Mouse (Mus musculus): ENCODE data around the gene Mindy2. TPM values are rescaled to one million over a fixed set of nuclear protein-coding genes. Genes with fewer than 3 reads are reported as not detected.
"Not testable (repeated sequence)": the region's sequence is repeated elsewhere in the genome, so short reads cannot be mapped to it uniquely, and the experiment has no call there.

Mindy2 gene
- total and polyA plus RNA-seq, 2 experiments from 2014 or later = 19.9 to 44.1 TPM

GRCm38 (mm10) chr9:70570351-70570750, 86.6 kb downstream of the Mindy2 start:
- ATAC-seq (ENCODE audit: low FRiP score) = no peak
- peaks cover 16% of the 10 kb centered on the region for H3K36me3 ChIP-seq (ENCODE audit: insufficient read depth, low read length)
- 95% methylated on average over 8 of the region's 8 CpGs for WGBS

GRCm38 (mm10) chr9:70567651-70568050, 89.3 kb downstream of the Mindy2 start:
- DNase-seq (ENCODE audit: low spot score) = no peak
- Histone ChIP-seq H3K4me1 (ENCODE audit: insufficient read depth, low read length) (no peaks in the 10 kb centered on the region), H3K4me3 (ENCODE audit: low read depth, low read length) (no peak overlapping the region), H3K27ac (ENCODE audit: low read depth, low read length) (no peak overlapping the region), H3K4me2 (ENCODE audit: low read depth, low read length, poor library complexity, severe bottlenecking) (no peak overlapping the region), H3K9me3 (ENCODE audit: low read length) (no peaks in the 10 kb centered on the region), H3K27me3 (ENCODE audit: insufficient read depth, low read length) (no peaks in the 10 kb centered on the region), H3K36me3 (ENCODE audit: insufficient read depth, low read length) (peaks cover 2% of the 10 kb centered on the region), H3K9ac (replicated peaks; ENCODE audit: low read length, poor library complexity, severe bottlenecking) (no peak overlapping the region)
- 88% methylated on average over 5 of the region's 5 CpGs for WGBS
- ATAC-seq (ENCODE audit: low FRiP score) = no peak
- no peak for TF ChIP-seq CTCF (IDR thresholded peaks at IDR 0.05)

More at GRCm38 (mm10) chr9:70570351-70570750, 86.6 kb downstream of the Mindy2 start:
- Histone ChIP-seq H3K4me1 (ENCODE audit: insufficient read depth, low read length) (no peaks in the 10 kb centered on the region), H3K9me3 (ENCODE audit: low read length) (no peaks in the 10 kb centered on the region), H3K4me3 (ENCODE audit: low read depth, low read length) (no peak overlapping the region), H3K4me2 (ENCODE audit: low read depth, low read length, poor library complexity, severe bottlenecking) (no peak overlapping the region), H3K9ac (replicated peaks; ENCODE audit: low read length, poor library complexity, severe bottlenecking) (no peak overlapping the region), H3K27me3 (ENCODE audit: insufficient read depth, low read length) (no peaks in the 10 kb centered on the region), H3K27ac (ENCODE audit: low read depth, low read length) (no peak overlapping the region)
- DNase-seq (ENCODE audit: low spot score) = no peak
- no peak for TF ChIP-seq CTCF (IDR thresholded peaks at IDR 0.05)

- 96% methylated on average over 3 of the region's 3 CpGs for WGBS
- Histone ChIP-seq H3K4me2 (ENCODE audit: low read depth, low read length, poor library complexity, severe bottlenecking) (no peak overlapping the region), H3K36me3 (ENCODE audit: insufficient read depth, low read length) (no peaks in the 10 kb centered on the region; the same call in 1 of the 2 replicates), H3K27me3 (ENCODE audit: insufficient read depth, low read length) (no peaks in the 10 kb centered on the region), H3K27ac (ENCODE audit: low read depth, low read length) (no peak overlapping the region), H3K9ac (replicated peaks; ENCODE audit: low read length, poor library complexity, severe bottlenecking) (no peak overlapping the region), H3K4me1 (ENCODE audit: insufficient read depth, low read length) (no peaks in the 10 kb centered on the region), H3K9me3 (ENCODE audit: low read length) (no peaks in the 10 kb centered on the region), H3K4me3 (ENCODE audit: low read depth, low read length) (no peak overlapping the region)
- no peak for DNase-seq (ENCODE audit: low spot score)
- no peak for ATAC-seq (ENCODE audit: low FRiP score)
- TF ChIP-seq CTCF (IDR thresholded peaks at IDR 0.05) = no peak
These were observed 94.1 kb downstream of the Mindy2 start for GRCm38 (mm10) chr9:70562825-70563224.

GRCm38 (mm10) chr9:70556796-70557195, 100.2 kb downstream of the Mindy2 start:
- no peak for DNase-seq (ENCODE audit: low spot score)
- H3K4me2 ChIP-seq (ENCODE audit: low read depth, low read length, poor library complexity, severe bottlenecking) = no peak overlapping the region
- H3K27me3 ChIP-seq (ENCODE audit: insufficient read depth, low read length) = no peaks in the 10 kb centered on the region
- no peak for ATAC-seq (ENCODE audit: low FRiP score)
- no peaks in the 10 kb centered on the region for H3K36me3 ChIP-seq (ENCODE audit: insufficient read depth, low read length)
- no peak for TF ChIP-seq CTCF (IDR thresholded peaks at IDR 0.05)
- no peaks in the 10 kb centered on the region for H3K4me1 ChIP-seq (ENCODE audit: insufficient read depth, low read length)
- no peak overlapping the region for H3K4me3 ChIP-seq (ENCODE audit: low read depth, low read length)
- WGBS = 92% methylated on average over 5 of the region's 5 CpGs
- no peak overlapping the region for H3K27ac ChIP-seq (ENCODE audit: low read depth, low read length)
- H3K9me3 ChIP-seq (ENCODE audit: low read length) = no peaks in the 10 kb centered on the region
- H3K9ac ChIP-seq (replicated peaks; ENCODE audit: low read length, poor library complexity, severe bottlenecking) = no peak overlapping the region

- Histone ChIP-seq H3K9ac (replicated peaks; ENCODE audit: low read length, poor library complexity, severe bottlenecking) (no peak overlapping the region), H3K36me3 (ENCODE audit: insufficient read depth, low read length) (no peaks in the 10 kb centered on the region), H3K4me3 (ENCODE audit: low read depth, low read length) (no peak overlapping the region), H3K27me3 (ENCODE audit: insufficient read depth, low read length) (no peaks in the 10 kb centered on the region), H3K27ac (ENCODE audit: low read depth, low read length) (no peak overlapping the region), H3K4me2 (ENCODE audit: low read depth, low read length, poor library complexity, severe bottlenecking) (no peak overlapping the region), H3K4me1 (ENCODE audit: insufficient read depth, low read length) (no peaks in the 10 kb centered on the region), H3K9me3 (ENCODE audit: low read length) (no peaks in the 10 kb centered on the region)
- DNase-seq (ENCODE audit: low spot score) = no peak
- TF ChIP-seq CTCF (IDR thresholded peaks at IDR 0.05) = no peak
- no peak for ATAC-seq (ENCODE audit: low FRiP score)
These were observed 101.5 kb downstream of the Mindy2 start for GRCm38 (mm10) chr9:70555431-70555830.

- H3K9ac ChIP-seq (replicated peaks; ENCODE audit: low read length, poor library complexity, severe bottlenecking); H3K27ac ChIP-seq (ENCODE audit: low read depth, low read length); H3K36me3 ChIP-seq (ENCODE audit: insufficient read depth, low read length); H3K4me2 ChIP-seq (ENCODE audit: low read depth, low read length, poor library complexity, severe bottlenecking); DNase-seq (ENCODE audit: low spot score); H3K4me3 ChIP-seq (ENCODE audit: low read depth, low read length); H3K4me1 ChIP-seq (ENCODE audit: insufficient read depth, low read length); ATAC-seq (ENCODE audit: low FRiP score); H3K9me3 ChIP-seq (ENCODE audit: low read length); H3K27me3 ChIP-seq (ENCODE audit: insufficient read depth, low read length): not testable (repeated sequence)
- 100% methylated on average over 2 of the region's 2 CpGs for WGBS
These were observed 104.7 kb downstream of the Mindy2 start for GRCm38 (mm10) chr9:70552233-70552632.
